18 mouse cellular contexts compared by ENCODE assay signal in genomic region chr13:94180477-94181420, GRCm38 (mm10).
DNase-seq lines count a peak whose midpoint lies in the region; ATAC-seq and TF ChIP-seq lines count a peak whose summit lies in the region.
"Had no signal": no experiment of that assay in that cellular context is flagged by ENCODE, and none has a peak within 500 bp of the region (broad histone marks: within the 10 kb centered on the region; RNA-seq: fewer than 3 reads in every experiment).

No protein-coding gene starts in this region.

- peaks cover 27% of the 10 kb centered on the region for H3K36me3 ChIP-seq in lung, embryonic 14.5 days (ENCODE audit: insufficient read depth)
- H3K36me3 ChIP-seq in intestine, postnatal 0 days (ENCODE audit: control insufficient read depth, insufficient read depth): no peaks in the 10 kb centered on the region
- no peaks in the 10 kb centered on the region for H3K36me3 ChIP-seq in stomach, postnatal 0 days (ENCODE audit: control insufficient read depth, insufficient read depth, low read length)
- H3K36me3 ChIP-seq: forebrain, embryonic 12.5 days; G1E; midbrain, embryonic 12.5 days; neural tube, embryonic 12.5 days had no signal

- H3K9ac ChIP-seq in lung, embryonic 14.5 days: no peak overlapping the region
- H3K9ac ChIP-seq in intestine, postnatal 0 days (ENCODE audit: low read depth, low read length): no peak overlapping the region
- H3K9ac ChIP-seq in stomach, postnatal 0 days (ENCODE audit: low read length): no peak overlapping the region
- H3K9ac ChIP-seq: forebrain, embryonic 12.5 days; hindbrain, embryonic 14.5 days; limb, embryonic 15.5 days; midbrain, embryonic 12.5 days; neural tube, embryonic 12.5 days had no signal

- WGBS in lung, embryonic 14.5 days: 59% methylated on average over 5 of the region's 5 CpGs
- 67% methylated on average over 5 of the region's 5 CpGs for WGBS in intestine, postnatal 0 days
- WGBS in stomach, postnatal 0 days: 74% methylated on average over 5 of the region's 5 CpGs

- TF ChIP-seq CTCF in lung, embryonic 14.5 days (IDR thresholded peaks at IDR 0.05; ENCODE audit: low read depth): no peak
- no peak for TF ChIP-seq CTCF in intestine, postnatal 0 days (IDR thresholded peaks at IDR 0.05; ENCODE audit: low read depth)
- no peak for TF ChIP-seq CTCF in stomach, postnatal 0 days (IDR thresholded peaks at IDR 0.05; ENCODE audit: low read depth)

- H3K27me3 ChIP-seq in lung, embryonic 14.5 days (ENCODE audit: insufficient read depth, low read length): no peaks in the 10 kb centered on the region
- no peaks in the 10 kb centered on the region for H3K27me3 ChIP-seq in intestine, postnatal 0 days (replicated peaks; ENCODE audit: control insufficient read depth, insufficient read depth, low read length)
- no peaks in the 10 kb centered on the region for H3K27me3 ChIP-seq in stomach, postnatal 0 days (ENCODE audit: control insufficient read depth, insufficient read depth, low read length)
- H3K27me3 ChIP-seq: limb, embryonic 15.5 days had no signal

- TF ChIP-seq EP300 in stomach, postnatal 0 days (optimal IDR thresholded peaks at IDR 0.05): no peak

- ATAC-seq in lung, embryonic 14.5 days (ENCODE audit: insufficient read depth): no peak
- ATAC-seq in intestine, postnatal 0 days: peak; percentile 37; the same call in 1 of the 2 replicates
- ATAC-seq in stomach, postnatal 0 days (ENCODE audit: low FRiP score, low TSS enrichment): peak; percentile 87

- no peak overlapping the region for H3K4me3 ChIP-seq in lung, embryonic 14.5 days (ENCODE audit: low read depth, low read length)
- no peak overlapping the region for H3K4me3 ChIP-seq in intestine, postnatal 0 days (ENCODE audit: low read depth, low read length)
- no peak overlapping the region for H3K4me3 ChIP-seq in stomach, postnatal 0 days (ENCODE audit: low read depth, low read length)
- H3K4me3 ChIP-seq: forebrain, embryonic 12.5 days; heart, adult 2 months; limb, embryonic 15.5 days; midbrain, embryonic 12.5 days; neural tube, embryonic 12.5 days had no signal

- no peak overlapping the region for H3K4me2 ChIP-seq in lung, embryonic 14.5 days
- no peak overlapping the region for H3K4me2 ChIP-seq in intestine, postnatal 0 days (replicated peaks; ENCODE audit: low read depth)
- no peak overlapping the region for H3K4me2 ChIP-seq in stomach, postnatal 0 days (replicated peaks; ENCODE audit: low read depth)
- H3K4me2 ChIP-seq: forebrain, embryonic 12.5 days; hindbrain, embryonic 14.5 days; limb, embryonic 15.5 days; midbrain, embryonic 12.5 days; neural tube, embryonic 12.5 days had no signal

- H3K4me1 ChIP-seq in lung, embryonic 14.5 days (ENCODE audit: insufficient read depth): peaks cover 1% of the 10 kb centered on the region; the same call in 1 of the 2 replicates
- no peaks in the 10 kb centered on the region for H3K4me1 ChIP-seq in intestine, postnatal 0 days (replicated peaks; ENCODE audit: control insufficient read depth, insufficient read depth, low read length)
- H3K4me1 ChIP-seq in stomach, postnatal 0 days (replicated peaks; ENCODE audit: control insufficient read depth, insufficient read depth): no peaks in the 10 kb centered on the region

- no peaks in the 10 kb centered on the region for H3K9me3 ChIP-seq in lung, embryonic 14.5 days (ENCODE audit: low read depth, low read length)
- no peaks in the 10 kb centered on the region for H3K9me3 ChIP-seq in intestine, postnatal 0 days (ENCODE audit: control insufficient read depth)
- no peaks in the 10 kb centered on the region for H3K9me3 ChIP-seq in stomach, postnatal 0 days (ENCODE audit: control insufficient read depth, low read length)
- H3K9me3 ChIP-seq: forebrain, embryonic 12.5 days; G1E; limb, embryonic 15.5 days; midbrain, embryonic 12.5 days; neural tube, embryonic 12.5 days had no signal

- H3K27ac ChIP-seq in lung, embryonic 14.5 days (ENCODE audit: low read depth): peak overlapping the region; percentile 4; the same call in 1 of the 2 replicates
- H3K27ac ChIP-seq in intestine, postnatal 0 days (ENCODE audit: low read depth, low read length): no peak overlapping the region
- no peak overlapping the region for H3K27ac ChIP-seq in stomach, postnatal 0 days (replicated peaks)
- H3K27ac ChIP-seq: forebrain, embryonic 12.5 days; heart, adult 2 months; hindbrain, embryonic 14.5 days; limb, embryonic 15.5 days; midbrain, embryonic 12.5 days; neural tube, embryonic 12.5 days had no signal

- DNase-seq in heart, adult 18-20 months: peak; percentile 52 to 67
- DNase-seq in heart, postnatal 4 days: no peak
- DNase-seq in lung, embryonic 14.5 days: peak; percentile 61
- DNase-seq in lung, adult 18-20 months: no peak
- no peak for DNase-seq in stomach, postnatal 0 days (ENCODE audit: low spot score)
- DNase-seq in layer of hippocampus, postnatal 36 days: no peak
- DNase-seq: cerebellum, adult 18-20 months; cerebellum, postnatal 25 days; embryo, embryonic 11 days; thymus, postnatal 36 days had no signal

Comparison
In these comparisons a context has a peak if more than half of its experiments do, and no peak if none do; other contexts are left out.
1. DNase-seq: peak in heart, adult 18-20 months (2 of 2) and lung, embryonic 14.5 days (single experiment); none in heart, postnatal 4 days (single experiment), lung, adult 18-20 months (0 of 2), stomach, postnatal 0 days (single experiment) and layer of hippocampus, postnatal 36 days (0 of 2).